Mouse (Mus musculus) stomach, embryonic 14.5 days (tissue): ENCODE measurements around the gene Hs6st3. TPM values are rescaled to one million over a fixed set of nuclear protein-coding genes. Genes with fewer than 3 reads are reported as not detected.
"Not testable (repeated sequence)": the region's sequence is repeated elsewhere in the genome, so short reads cannot be mapped to it uniquely, and the experiment has no call there.

ENCODE experiments used
- ATAC-seq: fragments of 200-750 bp; cut with Nextera tagmentation; 2 replicates; pipeline ENCODE4 v1.8.0; 2017; ENCODE audit warnings: low read depth, moderate TSS enrichment; ENCODE audit not compliant: insufficient number of reproducible peaks, insufficient read depth, low FRiP score
- H3K27ac ChIP-seq: fragments of 300-500 bp; sonication (generic); 2 replicates; pipeline ENCODE4 v1.5.1; 2014; ENCODE audit warnings: mild to moderate bottlenecking, low read length, moderate library complexity, mixed read lengths
- H3K27me3 ChIP-seq: fragments of 300-500 bp; sonication (generic); 2 replicates; pipeline ENCODE4 v1.6.1; 2014; ENCODE audit warnings: low read length, control low read depth, mixed read lengths; ENCODE audit not compliant: control insufficient read depth, insufficient read depth
- H3K36me3 ChIP-seq: fragments of 300-500 bp; sonication (generic); 2 replicates; pipeline ENCODE4 v1.6.1; 2014; ENCODE audit warnings: mild to moderate bottlenecking, control low read depth, low read length, moderate library complexity, mixed read lengths; ENCODE audit not compliant: control insufficient read depth, insufficient read depth
- H3K4me1 ChIP-seq: fragments of 300-500 bp; sonication (generic); 2 replicates; pipeline ENCODE4 v1.6.1; 2014; ENCODE audit warnings: low read length, control low read depth, mixed read lengths; ENCODE audit not compliant: control insufficient read depth, insufficient read depth
- H3K4me2 ChIP-seq: fragments of 300-500 bp; sonication (generic); replicated peaks from 2 replicates; pipeline ENCODE4 v1.6.1; 2014; ENCODE audit warnings: low read depth, low read length, control low read depth
- H3K4me3 ChIP-seq: fragments of 300-500 bp; sonication (generic); 2 replicates; pipeline ENCODE4 v1.5.1; 2014; ENCODE audit warnings: low read depth, low read length, control low read depth
- H3K9ac ChIP-seq: fragments of 300-500 bp; sonication (generic); replicated peaks from 2 replicates; pipeline ENCODE4 v1.6.1; 2014; ENCODE audit warnings: low read depth, mild to moderate bottlenecking, control low read depth, low read length, moderate library complexity, mixed read lengths
- H3K9me3 ChIP-seq: fragments of 300-500 bp; sonication (generic); 2 replicates; pipeline ENCODE4 v1.6.1; 2016; ENCODE audit warnings: low read depth, low read length, control low read depth; ENCODE audit not compliant: control insufficient read depth
- WGBS: fragments of 180-500 bp; shearing (Covaris S2); extraction: QIAGEN DNeasy Blood & Tissue Kit; methylation state at CpG from one replicate; pipeline ENCODE4 v1.1.7; 2014; 5-methylcytosine and 5-hydroxymethylcytosine counted together
- polyA plus RNA-seq: library from polyadenylated mRNA; unstranded; fragments of >200 nt; fragmentation: Nextera tagmentation; extraction: Ambion mirVana; gene quantifications from 2 replicates; pipeline ENCODE4 v1.2.1, GENCODE M21; 2014

Gene Hs6st3
- polyA plus RNA-seq, 1 experiment from 2014 or later, result 0.75 TPM

GRCm38 (mm10) chr14:119260176-119260962 is 122.2 kb downstream of the Hs6st3 start:
- no peak overlapping the region for H3K4me2 ChIP-seq
- H3K36me3 ChIP-seq, result no peaks in the 10 kb centered on the region
- H3K4me1 ChIP-seq, result no peaks in the 10 kb centered on the region
- no peak for ATAC-seq
- WGBS, result 77% methylated on average over 14 of the region's 14 CpGs
- H3K27ac ChIP-seq, result no peak overlapping the region
- no peak overlapping the region for H3K9ac ChIP-seq
- no peak overlapping the region for H3K4me3 ChIP-seq
- H3K27me3 ChIP-seq, result no peaks in the 10 kb centered on the region
- no peaks in the 10 kb centered on the region for H3K9me3 ChIP-seq

GRCm38 (mm10) chr14:119266334-119266733 is 128.2 kb downstream of the Hs6st3 start:
- Histone ChIP-seq H3K27me3 (no peaks in the 10 kb centered on the region), H3K4me3 (no peak overlapping the region), H3K36me3 (no peaks in the 10 kb centered on the region), H3K9me3 (no peaks in the 10 kb centered on the region), H3K9ac (no peak overlapping the region), H3K4me2 (no peak overlapping the region), H3K4me1 (no peaks in the 10 kb centered on the region), H3K27ac (no peak overlapping the region)
- 69% methylated on average over 7 of the region's 7 CpGs for WGBS
- no peak for ATAC-seq

GRCm38 (mm10) chr14:119273088-119273487 is 134.9 kb downstream of the Hs6st3 start:
- no peaks in the 10 kb centered on the region for H3K9me3 ChIP-seq
- H3K36me3 ChIP-seq, result no peaks in the 10 kb centered on the region
- H3K4me3 ChIP-seq, result no peak overlapping the region
- H3K4me2 ChIP-seq, result no peak overlapping the region
- H3K27me3 ChIP-seq, result no peaks in the 10 kb centered on the region
- 59% methylated on average over 7 of the region's 7 CpGs for WGBS
- H3K27ac ChIP-seq, result no peak overlapping the region
- no peak for ATAC-seq
- no peak overlapping the region for H3K9ac ChIP-seq
- no peaks in the 10 kb centered on the region for H3K4me1 ChIP-seq

DNA sequence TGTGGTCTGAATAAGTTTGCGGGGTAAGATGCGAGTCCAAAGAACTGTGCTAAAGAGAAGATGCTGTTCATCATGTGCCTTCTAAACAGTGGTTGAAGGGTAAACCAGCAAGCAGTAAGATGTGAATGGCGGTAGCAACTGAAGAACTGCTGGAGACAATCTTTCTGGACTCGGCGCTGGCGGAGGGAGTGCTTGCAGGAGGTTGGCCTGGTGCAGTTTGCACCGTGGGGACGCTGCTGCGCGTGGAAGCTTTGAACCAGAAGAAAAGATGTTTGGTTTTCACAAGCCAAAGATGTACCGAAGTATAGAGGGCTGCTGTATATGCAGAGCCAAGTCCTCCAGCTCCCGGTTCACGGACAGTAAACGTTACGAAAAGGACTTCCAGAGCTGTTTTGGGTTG is 140.0 kb downstream of the Hs6st3 start:
- not testable (repeated sequence) for H3K9ac ChIP-seq, H3K9me3 ChIP-seq, H3K27ac ChIP-seq, ATAC-seq, H3K27me3 ChIP-seq, H3K36me3 ChIP-seq, H3K4me1 ChIP-seq, H3K4me3 ChIP-seq, H3K4me2 ChIP-seq
- 93% methylated on average over 10 of the region's 15 CpGs for WGBS

DNA sequence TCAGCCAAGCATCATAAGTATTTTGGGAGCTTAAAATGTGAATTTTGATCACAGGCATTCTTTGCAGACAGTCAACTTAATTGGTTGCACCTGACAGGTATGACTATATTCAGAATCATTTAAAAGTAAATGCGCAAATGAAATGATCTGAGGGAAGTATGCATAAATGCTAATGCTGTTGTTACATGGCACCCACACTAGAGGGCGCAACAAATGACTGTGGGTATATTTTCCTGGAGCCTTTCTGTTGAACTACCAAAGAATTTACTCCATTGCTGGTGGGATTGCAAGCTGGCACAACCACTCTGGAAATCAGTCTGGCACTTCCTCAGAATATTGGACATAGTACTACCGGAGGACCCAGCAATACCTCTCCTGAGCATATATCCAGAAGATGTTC is 145.8 kb downstream of the Hs6st3 start:
- H3K4me2 ChIP-seq, result no peak overlapping the region
- no peak for ATAC-seq
- no peak overlapping the region for H3K9ac ChIP-seq
- no peaks in the 10 kb centered on the region for H3K4me1 ChIP-seq
- no peaks in the 10 kb centered on the region for H3K9me3 ChIP-seq
- H3K36me3 ChIP-seq, result no peaks in the 10 kb centered on the region
- no peaks in the 10 kb centered on the region for H3K27me3 ChIP-seq
- WGBS, result 86% methylated on average over 3 of the region's 3 CpGs
- H3K4me3 ChIP-seq, result no peak overlapping the region
- no peak overlapping the region for H3K27ac ChIP-seq

- Histone ChIP-seq H3K9ac (no peak overlapping the region), H3K9me3 (no peaks in the 10 kb centered on the region), H3K4me3 (no peak overlapping the region), H3K27ac (no peak overlapping the region), H3K4me1 (no peaks in the 10 kb centered on the region), H3K4me2 (no peak overlapping the region), H3K36me3 (no peaks in the 10 kb centered on the region), H3K27me3 (no peaks in the 10 kb centered on the region)
- no peak for ATAC-seq
- WGBS, result 62% methylated on average over 1 of the region's 1 CpGs
These were observed 151.5 kb downstream of the Hs6st3 start for GRCm38 (mm10) chr14:119289668-119290067.

DNA sequence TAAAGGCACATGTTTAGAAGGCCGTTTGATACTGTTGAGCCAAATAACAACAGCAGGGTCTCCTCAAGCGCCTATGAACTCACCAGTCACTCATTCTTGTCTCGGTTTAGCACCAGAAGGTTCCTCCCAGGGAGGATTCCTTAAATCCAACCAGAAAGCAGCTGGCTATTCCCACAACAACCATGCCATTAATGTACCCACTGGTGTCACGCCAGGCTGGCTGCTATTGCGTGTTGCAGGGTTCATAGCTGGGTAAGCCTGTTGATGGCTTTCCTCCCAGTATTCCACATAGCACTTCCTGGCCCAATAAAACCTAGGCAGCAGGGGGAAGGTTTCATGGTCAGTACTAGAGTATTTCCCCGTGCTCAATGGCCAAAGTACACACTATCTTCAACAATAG is 155.9 kb downstream of the Hs6st3 start:
- H3K9ac ChIP-seq, result no peak overlapping the region
- no peaks in the 10 kb centered on the region for H3K9me3 ChIP-seq
- no peaks in the 10 kb centered on the region for H3K27me3 ChIP-seq
- no peak overlapping the region for H3K4me2 ChIP-seq
- H3K4me1 ChIP-seq, result no peaks in the 10 kb centered on the region
- H3K36me3 ChIP-seq, result no peaks in the 10 kb centered on the region
- no peak overlapping the region for H3K4me3 ChIP-seq
- 86% methylated on average over 6 of the region's 6 CpGs for WGBS
- ATAC-seq, result no peak
- H3K27ac ChIP-seq, result no peak overlapping the region

- no peak overlapping the region for H3K4me3 ChIP-seq
- no peak overlapping the region for H3K4me2 ChIP-seq
- H3K27me3 ChIP-seq, result no peaks in the 10 kb centered on the region
- WGBS, result 54% methylated on average over 3 of the region's 3 CpGs
- no peak overlapping the region for H3K9ac ChIP-seq
- ATAC-seq, result no peak
- no peaks in the 10 kb centered on the region for H3K4me1 ChIP-seq
- H3K9me3 ChIP-seq, result no peaks in the 10 kb centered on the region
- no peaks in the 10 kb centered on the region for H3K36me3 ChIP-seq
- no peak overlapping the region for H3K27ac ChIP-seq
These were observed 168.3 kb downstream of the Hs6st3 start for GRCm38 (mm10) chr14:119306461-119306860.

- no peaks in the 10 kb centered on the region for H3K36me3 ChIP-seq
- 72% methylated on average over 2 of the region's 2 CpGs for WGBS
- no peak overlapping the region for H3K4me2 ChIP-seq
- ATAC-seq, result no peak
- H3K4me3 ChIP-seq, result no peak overlapping the region
- no peaks in the 10 kb centered on the region for H3K4me1 ChIP-seq
- no peaks in the 10 kb centered on the region for H3K27me3 ChIP-seq
- no peak overlapping the region for H3K27ac ChIP-seq
- H3K9me3 ChIP-seq, result no peaks in the 10 kb centered on the region
- no peak overlapping the region for H3K9ac ChIP-seq
These were observed 180.2 kb downstream of the Hs6st3 start for GRCm38 (mm10) chr14:119318379-119318778.
